Mouse (Mus musculus): ENCODE measurements at regions not wholly inside any gene's neighbourhood (a gene's known extent, or its start where the extent isn't known, plus 50 kb on each side); places are given as distances from the start of the nearest gene placed in this dataset.

- no peak for TF ChIP-seq CTCF (IDR thresholded peaks at IDR 0.05; ENCODE audit: low read depth)
- Histone ChIP-seq H3K9me3 (ENCODE audit: low read length) (no peaks in the 10 kb centered on the region), H3K36me3 (ENCODE audit: insufficient read depth) (no peaks in the 10 kb centered on the region), H3K27ac (ENCODE audit: low read depth, low read length) (no peak overlapping the region), H3K9ac (no peak overlapping the region), H3K27me3 (ENCODE audit: insufficient read depth, low read length) (no peaks in the 10 kb centered on the region), H3K4me2 (ENCODE audit: low read depth) (no peak overlapping the region), H3K4me3 (ENCODE audit: low read depth, low read length) (no peak overlapping the region), H3K4me1 (ENCODE audit: insufficient read depth) (no peaks in the 10 kb centered on the region)
- ATAC-seq (no peak), DNase-seq (no peak)
- WGBS = 93% methylated on average over 4 of the region's 4 CpGs
Observed at GRCm38 (mm10) chr1:186228396-186228795, 111.3 kb upstream of the Lyplal1 start.

- Histone ChIP-seq H3K36me3 (ENCODE audit: insufficient read depth) (no peaks in the 10 kb centered on the region), H3K4me3 (ENCODE audit: low read depth, low read length) (no peak overlapping the region)
Observed at GRCm38 (mm10) chr1:186224231-186224630, 107.1 kb upstream of the Lyplal1 start.

GRCm38 (mm10) chr1:186223417-186223816 is 106.3 kb upstream of the Lyplal1 start:
- Histone ChIP-seq H3K4me2 (ENCODE audit: low read depth) (no peak overlapping the region), H3K9ac (no peak overlapping the region), H3K27me3 (ENCODE audit: insufficient read depth, low read length) (no peaks in the 10 kb centered on the region), H3K27ac (ENCODE audit: low read depth, low read length) (no peak overlapping the region), H3K4me1 (ENCODE audit: insufficient read depth) (no peaks in the 10 kb centered on the region), H3K4me3 (ENCODE audit: low read depth, low read length) (no peak overlapping the region), H3K36me3 (ENCODE audit: insufficient read depth) (no peaks in the 10 kb centered on the region), H3K9me3 (ENCODE audit: low read length) (no peaks in the 10 kb centered on the region)
- DNase-seq (no peak), ATAC-seq (no peak)
- no peak for TF ChIP-seq CTCF (IDR thresholded peaks at IDR 0.05; ENCODE audit: low read depth)
- WGBS = 49% methylated on average over 7 of the region's 7 CpGs

More at GRCm38 (mm10) chr1:186224231-186224630, 107.1 kb upstream of the Lyplal1 start:
- H3K9ac ChIP-seq = no peak overlapping the region
- WGBS = 85% methylated on average over 5 of the region's 5 CpGs
- ATAC-seq = no peak
- H3K4me2 ChIP-seq (ENCODE audit: low read depth) = no peak overlapping the region
- DNase-seq = no peak
- TF ChIP-seq CTCF (IDR thresholded peaks at IDR 0.05; ENCODE audit: low read depth) = no peak
- H3K4me1 ChIP-seq (ENCODE audit: insufficient read depth) = no peaks in the 10 kb centered on the region
- no peak overlapping the region for H3K27ac ChIP-seq (ENCODE audit: low read depth, low read length)
- H3K27me3 ChIP-seq (ENCODE audit: insufficient read depth, low read length) = no peaks in the 10 kb centered on the region
- no peaks in the 10 kb centered on the region for H3K9me3 ChIP-seq (ENCODE audit: low read length)

- Histone ChIP-seq H3K9me3 (ENCODE audit: low read length) (no peaks in the 10 kb centered on the region), H3K27ac (ENCODE audit: low read depth, low read length) (no peak overlapping the region), H3K27me3 (ENCODE audit: insufficient read depth, low read length) (no peaks in the 10 kb centered on the region), H3K9ac (no peak overlapping the region), H3K4me3 (ENCODE audit: low read depth, low read length) (no peak overlapping the region), H3K4me1 (ENCODE audit: insufficient read depth) (no peaks in the 10 kb centered on the region), H3K36me3 (ENCODE audit: insufficient read depth) (no peaks in the 10 kb centered on the region), H3K4me2 (ENCODE audit: low read depth) (no peak overlapping the region)
- DNase-seq (no peak), ATAC-seq (no peak)
- 76% methylated on average over 4 of the region's 4 CpGs for WGBS
- no peak for TF ChIP-seq CTCF (IDR thresholded peaks at IDR 0.05; ENCODE audit: low read depth)
Observed at GRCm38 (mm10) chr1:186218995-186219394, 101.9 kb upstream of the Lyplal1 start.

- H3K9ac ChIP-seq = no peak overlapping the region
- no peaks in the 10 kb centered on the region for H3K36me3 ChIP-seq (ENCODE audit: insufficient read depth)
- H3K4me2 ChIP-seq (ENCODE audit: low read depth) = no peak overlapping the region
- H3K27me3 ChIP-seq (ENCODE audit: insufficient read depth, low read length) = no peaks in the 10 kb centered on the region
- no peak for ATAC-seq
- H3K4me1 ChIP-seq (ENCODE audit: insufficient read depth) = no peaks in the 10 kb centered on the region
- no peaks in the 10 kb centered on the region for H3K9me3 ChIP-seq (ENCODE audit: low read length)
- TF ChIP-seq CTCF (IDR thresholded peaks at IDR 0.05; ENCODE audit: low read depth) = no peak
- H3K27ac ChIP-seq (ENCODE audit: low read depth, low read length) = no peak overlapping the region
- 11% methylated on average over 3 of the region's 3 CpGs for WGBS
- no peak for DNase-seq
- H3K4me3 ChIP-seq (ENCODE audit: low read depth, low read length) = no peak overlapping the region
Observed at GRCm38 (mm10) chr1:186217198-186217597, 100.1 kb upstream of the Lyplal1 start.

GRCm38 (mm10) chr1:186204151-186204550 is 87.0 kb upstream of the Lyplal1 start:
- no peak for TF ChIP-seq CTCF (IDR thresholded peaks at IDR 0.05; ENCODE audit: low read depth)
- H3K4me2 ChIP-seq (ENCODE audit: low read depth) = no peak overlapping the region
- DNase-seq (no peak), ATAC-seq (no peak)
- no peaks in the 10 kb centered on the region for H3K9me3 ChIP-seq (ENCODE audit: low read length)
- no peak overlapping the region for H3K27ac ChIP-seq (ENCODE audit: low read depth, low read length)
- no peak overlapping the region for H3K4me3 ChIP-seq (ENCODE audit: low read depth, low read length)
- no peaks in the 10 kb centered on the region for H3K36me3 ChIP-seq (ENCODE audit: insufficient read depth)
- no peak overlapping the region for H3K9ac ChIP-seq
- WGBS = 93% methylated on average over 1 of the region's 1 CpGs
- no peaks in the 10 kb centered on the region for H3K4me1 ChIP-seq (ENCODE audit: insufficient read depth)
- H3K27me3 ChIP-seq (ENCODE audit: insufficient read depth, low read length) = no peaks in the 10 kb centered on the region

- Histone ChIP-seq H3K4me2 (ENCODE audit: low read depth) (no peak overlapping the region), H3K9ac (no peak overlapping the region), H3K36me3 (ENCODE audit: insufficient read depth) (no peaks in the 10 kb centered on the region), H3K27ac (ENCODE audit: low read depth, low read length) (no peak overlapping the region), H3K9me3 (ENCODE audit: low read length) (no peaks in the 10 kb centered on the region), H3K4me1 (ENCODE audit: insufficient read depth) (no peaks in the 10 kb centered on the region), H3K27me3 (ENCODE audit: insufficient read depth, low read length) (no peaks in the 10 kb centered on the region), H3K4me3 (ENCODE audit: low read depth, low read length) (no peak overlapping the region)
- TF ChIP-seq CTCF (IDR thresholded peaks at IDR 0.05; ENCODE audit: low read depth) = no peak
- ATAC-seq (no peak), DNase-seq (no peak)
Observed at GRCm38 (mm10) chr1:186202536-186202935, 85.4 kb upstream of the Lyplal1 start.

GRCm38 (mm10) chr1:186198391-186198790 is 81.3 kb upstream of the Lyplal1 start:
- Histone ChIP-seq H3K27me3 (ENCODE audit: insufficient read depth, low read length) (no peaks in the 10 kb centered on the region), H3K4me3 (ENCODE audit: low read depth, low read length) (no peak overlapping the region), H3K4me1 (ENCODE audit: insufficient read depth) (no peaks in the 10 kb centered on the region), H3K27ac (ENCODE audit: low read depth, low read length) (no peak overlapping the region), H3K4me2 (ENCODE audit: low read depth) (no peak overlapping the region), H3K9ac (no peak overlapping the region), H3K9me3 (ENCODE audit: low read length) (no peaks in the 10 kb centered on the region), H3K36me3 (ENCODE audit: insufficient read depth) (no peaks in the 10 kb centered on the region)
- DNase-seq (no peak), ATAC-seq (no peak)
- 82% methylated on average over 1 of the region's 1 CpGs for WGBS
- no peak for TF ChIP-seq CTCF (IDR thresholded peaks at IDR 0.05; ENCODE audit: low read depth)
